Mouse (Mus musculus) liver, embryonic 14.5 days (tissue): ENCODE results near the gene Clnk. TPM values are rescaled to one million over a fixed set of nuclear protein-coding genes. Genes with fewer than 3 reads are reported as not detected.

Experiments
- ATAC-seq: fragments of 200-750 bp; cut with Nextera tagmentation; 2 replicates; pipeline ENCODE4 v1.8.0; 2017; ENCODE audit warnings: moderate number of reproducible peaks, mild to moderate bottlenecking, moderate library complexity; ENCODE audit not compliant: insufficient read depth
- DNase-seq, 3 experiments: peaks; one replicate each; pipeline ENCODE4 v3.0.0-alpha.2; 2012 to 2013; ENCODE audit warnings: low read depth in 3 of 3, low spot score in 3 of 3
- H3K27ac ChIP-seq: fragments of 300-500 bp; sonication (generic); 2 replicates; pipeline ENCODE4 v1.5.1; 2014; ENCODE audit warnings: moderate library complexity, mild to moderate bottlenecking, control low read depth, inconsistent platforms
- H3K27me3 ChIP-seq: fragments of 300-500 bp; sonication (generic); 2 replicates; pipeline ENCODE4 v1.6.1; 2014; ENCODE audit warnings: mild to moderate bottlenecking, low read length, moderate library complexity; ENCODE audit not compliant: control insufficient read depth, insufficient read depth
- H3K36me3 ChIP-seq: fragments of 300-500 bp; sonication (generic); replicated peaks from 2 replicates; pipeline ENCODE4 v1.6.1; 2014; ENCODE audit warnings: low read depth; ENCODE audit not compliant: control insufficient read depth, insufficient read depth
- H3K4me1 ChIP-seq, 2 experiments: fragments of 200-500 bp in 1 of 2; fragments of 300-500 bp in 1 of 2; sonication (generic) in 1 of 2; replicated peaks; 2 replicates each; pipeline ENCODE4 v1.6.1; 2012 to 2014; ENCODE audit warnings: antibody characterized with exemption in 1 of 2, inconsistent platforms in 1 of 2, low read length in 1 of 2; ENCODE audit not compliant: control insufficient read depth in 2 of 2, insufficient read depth in 2 of 2
- H3K4me2 ChIP-seq: fragments of 300-500 bp; sonication (generic); 2 replicates; pipeline ENCODE4 v1.6.1; 2014; ENCODE audit warnings: low read depth, mild to moderate bottlenecking, control low read depth, moderate library complexity
- H3K4me3 ChIP-seq, 2 experiments: fragments of 200-500 bp in 1 of 2; fragments of 300-500 bp in 1 of 2; sonication (generic) in 1 of 2; 2 replicates each; pipeline ENCODE4 v1.5.1; 2012 to 2014; ENCODE audit warnings: low read depth in 2 of 2, low read length in 2 of 2, mild to moderate bottlenecking in 2 of 2, control low read depth in 1 of 2, inconsistent platforms in 1 of 2, moderate library complexity in 1 of 2; ENCODE audit not compliant: insufficient read depth in 1 of 2
- H3K9ac ChIP-seq: fragments of 300-500 bp; sonication (generic); replicated peaks from 2 replicates; pipeline ENCODE4 v1.6.1; 2014; ENCODE audit warnings: mild to moderate bottlenecking, control low read depth, moderate library complexity
- H3K9me3 ChIP-seq: fragments of 300-500 bp; sonication (generic); 2 replicates; pipeline ENCODE4 v1.6.1; 2016; ENCODE audit warnings: low read length, mixed read lengths; ENCODE audit not compliant: control insufficient read depth
- CTCF ChIP-seq: IDR thresholded peaks from 2 replicates; pipeline ENCODE4 v1.5.1; 2016; ENCODE audit warnings: antibody characterized with exemption, low read depth, control low read depth
- EP300 ChIP-seq: IDR thresholded peaks from 2 replicates; pipeline ENCODE4 v1.6.1; 2016; ENCODE audit warnings: antibody characterized with exemption, low read depth
- WGBS: fragments of 180-500 bp; shearing (Covaris S2); extraction: QIAGEN DNeasy Blood & Tissue Kit; methylation state at CpG from one replicate; pipeline ENCODE4 v1.1.7; 2014; ENCODE audit not compliant: insufficient replicate concordance; 5-methylcytosine and 5-hydroxymethylcytosine counted together
- polyA plus RNA-seq, 2 experiments: library from polyadenylated mRNA; depleted of rRNA in 1 of 2; stranded (reverse) in 1 of 2; unstranded in 1 of 2; fragments of >200 nt; fragmentation: Nextera tagmentation in 1 of 2; extraction: Ambion mirVana in 1 of 2; gene quantifications; 2 replicates each; pipeline versions ENCODE4 v1.2.1 to v1.2.3; 2012 to 2014

The Clnk gene
- polyA plus RNA-seq, 2 experiments = 0.07 to 0.18 TPM

DNA sequence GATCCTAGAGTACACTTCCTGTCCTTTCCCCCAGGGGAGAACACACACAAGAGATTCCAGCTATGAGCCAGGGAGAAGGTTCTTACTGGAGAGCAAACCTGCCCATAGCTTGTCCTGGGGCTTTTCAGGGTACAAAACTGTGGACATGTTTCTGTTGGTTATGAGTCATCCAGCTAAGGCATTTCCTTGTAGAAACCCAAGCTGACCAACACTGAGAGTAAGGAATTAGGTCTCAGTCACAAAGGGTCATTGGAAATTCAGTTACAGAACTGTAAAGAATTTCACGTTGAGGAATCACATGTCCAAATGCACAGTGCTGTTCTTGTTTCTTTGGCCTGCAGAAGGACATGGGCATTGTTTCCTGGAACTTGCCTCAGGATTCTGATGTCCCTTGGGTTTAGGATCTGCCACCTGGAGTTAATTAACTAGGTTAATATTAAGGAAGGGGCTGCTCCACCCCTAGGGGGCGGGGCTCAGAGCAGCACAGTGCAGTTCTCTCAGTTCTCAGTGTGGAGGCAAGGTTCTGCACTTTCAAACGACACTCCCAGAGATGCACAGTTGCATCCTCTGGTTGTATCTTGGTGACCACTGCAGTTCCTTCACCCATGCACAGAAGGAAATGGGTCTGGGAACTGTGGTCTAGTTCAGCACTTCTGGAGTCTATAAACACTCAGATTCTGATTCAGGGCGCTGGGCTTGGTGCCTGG lies 18.4 kb downstream of the Clnk start:
- Histone ChIP-seq H3K9ac (no peak overlapping the region), H3K4me3 (no peak overlapping the region), H3K36me3 (no peaks in the 10 kb centered on the region), H3K27me3 (no peaks in the 10 kb centered on the region), H3K4me1 (0 out of 4 replicates have a peak, but pooled peaks cover 0 to 1% of the 10 kb centered on the region in 2 experiments), H3K9me3 (no peaks in the 10 kb centered on the region), H3K27ac (no peak overlapping the region), H3K4me2 (no peak overlapping the region)
- ATAC-seq (no peak), DNase-seq (no peak)
- WGBS = 13% methylated on average over 4 of the region's 4 CpGs
- TF ChIP-seq CTCF = no peak
- no peak for TF ChIP-seq EP300

DNA sequence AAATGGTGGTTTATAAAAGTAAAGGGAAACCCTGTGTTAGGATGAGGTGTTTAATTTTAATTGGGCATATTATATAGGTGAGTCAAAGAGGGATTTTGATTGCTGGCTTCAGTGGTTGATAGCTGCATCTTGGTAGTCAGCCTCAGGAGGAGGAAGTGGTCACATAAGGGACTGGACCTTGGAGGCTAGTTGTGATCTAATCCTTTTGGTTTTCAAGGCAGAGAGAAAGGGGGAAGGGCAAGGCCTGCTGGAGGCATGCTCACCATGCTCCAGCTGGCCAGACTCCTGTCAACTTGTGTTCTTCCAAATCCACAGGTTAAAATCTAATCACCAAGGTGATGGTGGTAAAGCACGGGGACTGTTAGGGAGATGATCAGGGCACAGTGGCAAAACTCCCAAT lies 19.0 kb downstream of the Clnk start:
- ATAC-seq (no peak), DNase-seq (no peak)
- Histone ChIP-seq H3K36me3 (no peaks in the 10 kb centered on the region), H3K27ac (no peak overlapping the region), H3K9me3 (no peaks in the 10 kb centered on the region), H3K4me2 (no peak overlapping the region), H3K27me3 (no peaks in the 10 kb centered on the region), H3K4me3 (no peak overlapping the region), H3K9ac (no peak overlapping the region), H3K4me1 (0 out of 4 replicates have a peak, but pooled peaks cover 0 to 1% of the 10 kb centered on the region in 2 experiments)
- TF ChIP-seq EP300 (no peak), CTCF (no peak)
- 56% methylated on average over 1 of the region's 1 CpGs for WGBS

DNA sequence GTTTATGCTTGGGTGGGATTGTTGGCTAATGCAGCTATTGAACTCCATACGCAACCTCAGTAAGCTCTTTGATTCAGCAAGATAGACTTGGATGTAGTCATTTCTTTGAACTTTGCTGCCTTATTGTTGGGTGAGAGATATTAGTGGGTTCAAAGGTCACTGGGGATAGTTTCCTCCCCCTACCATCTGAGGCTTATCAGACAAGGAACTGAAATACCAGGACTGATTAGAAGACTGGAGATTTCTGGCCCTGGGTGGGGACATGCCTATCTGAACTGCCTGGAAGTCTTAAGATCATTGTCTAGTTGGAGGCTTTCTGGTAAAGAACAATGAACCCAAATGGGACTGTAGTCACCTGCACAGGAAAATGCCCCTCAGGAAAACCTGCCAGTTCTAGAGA lies 26.4 kb downstream of the Clnk start:
- ATAC-seq = no peak
- TF ChIP-seq EP300 (no peak), CTCF (no peak)

DNA sequence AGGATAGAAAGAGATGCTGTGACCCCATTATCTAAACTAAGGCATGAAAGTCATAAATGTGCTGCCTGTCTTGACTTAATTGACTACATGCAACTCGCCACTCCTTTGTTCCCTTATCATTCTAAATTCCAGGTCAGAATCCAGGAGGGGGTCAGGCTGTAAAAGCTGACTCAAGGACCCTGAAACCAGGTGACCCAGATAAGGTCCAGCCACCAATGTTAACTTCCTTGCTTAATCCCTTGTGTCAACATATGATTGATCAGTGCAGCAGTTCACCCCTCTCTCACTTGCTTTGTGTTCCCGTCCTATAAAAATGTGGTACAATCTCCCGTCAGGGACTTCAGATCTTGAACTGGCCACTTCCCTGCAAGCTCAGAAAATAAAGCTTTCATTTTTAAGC lies 31.1 kb downstream of the Clnk start:
- Histone ChIP-seq H3K4me2 (no peak overlapping the region), H3K36me3 (no peaks in the 10 kb centered on the region), H3K9ac (no peak overlapping the region), H3K27ac (no peak overlapping the region), H3K4me3 (no peak overlapping the region), H3K4me1 (no peaks in the 10 kb centered on the region), H3K27me3 (no peaks in the 10 kb centered on the region), H3K9me3 (no peaks in the 10 kb centered on the region)
- 35% methylated on average over 3 of the region's 3 CpGs for WGBS
- TF ChIP-seq EP300 = no peak
- no peak for TF ChIP-seq CTCF
- ATAC-seq (no peak), DNase-seq (no peak)

More for the DNA sequence above, 26.4 kb downstream of the Clnk start:
- no peak overlapping the region for H3K4me2 ChIP-seq
- no peaks in the 10 kb centered on the region for H3K36me3 ChIP-seq
- DNase-seq = no peak
- no peak overlapping the region for H3K27ac ChIP-seq
- no peak overlapping the region for H3K4me3 ChIP-seq
- H3K27me3 ChIP-seq = no peaks in the 10 kb centered on the region
- H3K9ac ChIP-seq = no peak overlapping the region
- no peaks in the 10 kb centered on the region for H3K9me3 ChIP-seq
- no peaks in the 10 kb centered on the region for H3K4me1 ChIP-seq
- 76% methylated on average over 1 of the region's 1 CpGs for WGBS

DNA sequence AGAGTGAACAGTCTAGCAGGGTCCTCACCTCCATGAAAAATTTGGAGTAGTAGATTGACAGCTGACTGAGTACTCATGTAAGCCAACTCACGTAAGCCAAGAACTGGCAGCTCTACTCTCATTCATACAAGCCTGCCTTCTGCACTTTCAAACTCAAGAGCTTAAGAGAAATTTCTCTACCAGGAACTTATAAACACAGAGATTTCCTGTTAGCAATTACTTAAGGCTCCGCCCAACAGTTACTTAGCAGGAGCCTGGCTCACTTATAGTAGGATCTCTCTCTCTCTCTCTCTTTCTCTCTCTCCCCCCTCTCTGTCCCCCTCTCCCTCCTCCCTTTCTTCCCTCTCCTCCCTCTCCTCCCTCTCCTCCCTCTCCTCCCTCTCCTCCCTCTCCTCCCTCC lies 32.3 kb downstream of the Clnk start:
- ATAC-seq (no peak), DNase-seq (no peak)
- 61% methylated on average over 2 of the region's 2 CpGs for WGBS
- H3K9me3 ChIP-seq = no peaks in the 10 kb centered on the region
- no peak overlapping the region for H3K4me3 ChIP-seq
- no peaks in the 10 kb centered on the region for H3K27me3 ChIP-seq
- no peak overlapping the region for H3K4me2 ChIP-seq
- TF ChIP-seq EP300 = no peak
- TF ChIP-seq CTCF = no peak
- no peak overlapping the region for H3K9ac ChIP-seq
- H3K36me3 ChIP-seq = no peaks in the 10 kb centered on the region
- H3K4me1 ChIP-seq = no peaks in the 10 kb centered on the region
- no peak overlapping the region for H3K27ac ChIP-seq
